Mouse (Mus musculus): Measurements from ENCODE around the gene Kdm2a. TPM values are rescaled to one million over a fixed set of nuclear protein-coding genes. Genes with fewer than 3 reads are reported as not detected.

The Kdm2a gene
- polyA plus RNA-seq (2016; fragmentation: Nextera tagmentation; extraction: Ambion mirVana): 47.7 and 50.4 TPM in 2 replicates

DNA sequence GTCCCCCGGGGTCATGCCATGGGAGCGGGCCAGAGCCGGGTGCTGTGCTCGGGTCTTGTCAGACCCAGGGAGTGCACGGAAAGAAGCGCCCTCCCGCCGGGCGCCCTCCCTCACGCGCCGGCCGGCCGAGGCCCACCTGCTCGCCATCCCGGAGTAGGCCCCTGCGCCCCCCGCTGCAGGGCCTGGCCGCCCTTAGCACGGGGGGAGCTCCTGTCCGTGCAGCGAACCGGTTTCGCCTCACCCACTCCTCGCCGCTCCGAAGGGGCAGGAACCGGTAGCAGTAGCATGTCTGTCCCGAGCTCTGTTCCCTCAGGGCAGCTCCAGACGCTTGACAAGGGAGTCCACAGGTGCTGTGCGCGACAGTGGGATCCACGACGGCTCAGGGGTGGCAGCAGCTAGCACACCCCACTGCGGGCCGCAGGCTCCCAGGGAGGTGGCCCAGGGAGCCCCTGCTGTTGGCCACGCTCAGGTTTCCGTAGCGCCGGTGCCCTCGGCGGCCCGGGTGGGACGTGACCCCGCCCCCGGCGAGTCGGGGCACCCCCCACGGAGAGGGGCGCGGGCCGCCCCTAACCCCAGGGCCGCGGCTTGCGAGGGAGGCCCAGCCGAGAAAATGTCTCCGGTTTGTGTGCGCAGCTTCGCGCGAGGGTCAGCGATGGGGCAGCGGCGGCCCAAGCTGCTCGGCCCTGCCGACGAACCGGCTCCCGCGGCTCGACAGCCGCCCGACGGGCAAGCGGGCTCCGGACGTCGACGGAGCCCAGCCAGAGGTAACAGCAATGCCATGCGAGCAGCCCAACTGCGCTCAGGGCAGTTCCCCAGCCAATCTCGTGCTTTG is at the start of gene Kdm2a:
Gene Kdm2a, minus strand, starts transcription at position 488 of the 832 bp plus-strand sequence.
- 1% methylated on average over 82 of the region's 82 CpGs for WGBS
- DNase-seq (ENCODE audit: low spot score): peak; percentile 56
- Histone ChIP-seq H3K4me1 (peaks cover 38% of the 10 kb centered on the region), H3K9me3 (replicated peaks) (peaks cover 3% of the 10 kb centered on the region; the same call in 1 of the 2 replicates), H3K36me3 (peaks cover 9% of the 10 kb centered on the region), H3K27ac (replicated peaks) (peak within 1 kb of the TSS; percentile 99), H3K4me3 (peak within 1 kb of the TSS; percentile 98), H3K27me3 (ENCODE audit: low read depth, poor library complexity, severe bottlenecking) (peaks cover 18% of the 10 kb centered on the region)

DNA sequence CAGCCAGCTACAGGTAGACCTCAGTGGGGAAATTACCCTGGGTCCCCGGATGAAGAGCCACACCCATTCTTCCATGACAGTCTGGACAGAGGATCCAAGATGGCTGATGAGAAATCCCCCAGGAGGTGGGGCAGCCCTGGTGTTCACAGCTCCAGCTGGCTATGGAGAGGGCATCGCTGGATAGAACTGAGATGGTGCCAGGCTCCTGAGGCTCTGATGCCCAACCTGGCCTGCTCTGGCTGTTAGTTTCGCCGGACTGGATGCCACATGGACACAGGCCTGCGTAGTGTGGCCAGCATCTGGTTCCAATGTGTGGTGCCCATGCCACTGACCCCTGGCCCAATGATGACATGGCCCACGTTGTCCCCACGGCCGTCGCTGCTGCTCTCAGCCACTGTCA is 49.4 kb upstream of the Kdm2a start:
- DNase-seq (ENCODE audit: low spot score): no peak
- H3K27ac ChIP-seq (replicated peaks): no peak overlapping the region
- WGBS: 88% methylated on average over 9 of the region's 9 CpGs
- no peaks in the 10 kb centered on the region for H3K9me3 ChIP-seq (replicated peaks)
- H3K4me3 ChIP-seq: no peak overlapping the region
- no peaks in the 10 kb centered on the region for H3K36me3 ChIP-seq
- H3K4me1 ChIP-seq: peaks cover 18% of the 10 kb centered on the region
- no peaks in the 10 kb centered on the region for H3K27me3 ChIP-seq (ENCODE audit: low read depth, poor library complexity, severe bottlenecking)

- no peaks in the 10 kb centered on the region for H3K27me3 ChIP-seq (ENCODE audit: low read depth, poor library complexity, severe bottlenecking)
- 86% methylated on average over 8 of the region's 8 CpGs for WGBS
- no peak for DNase-seq (ENCODE audit: low spot score)
- H3K4me3 ChIP-seq: no peak overlapping the region
- no peak overlapping the region for H3K27ac ChIP-seq (replicated peaks)
- no peaks in the 10 kb centered on the region for H3K36me3 ChIP-seq
- no peaks in the 10 kb centered on the region for H3K9me3 ChIP-seq (replicated peaks)
- peaks cover 18% of the 10 kb centered on the region for H3K4me1 ChIP-seq
These were observed 48.8 kb upstream of the Kdm2a start for GRCm38 (mm10) chr19:4446661-4447420.

DNA sequence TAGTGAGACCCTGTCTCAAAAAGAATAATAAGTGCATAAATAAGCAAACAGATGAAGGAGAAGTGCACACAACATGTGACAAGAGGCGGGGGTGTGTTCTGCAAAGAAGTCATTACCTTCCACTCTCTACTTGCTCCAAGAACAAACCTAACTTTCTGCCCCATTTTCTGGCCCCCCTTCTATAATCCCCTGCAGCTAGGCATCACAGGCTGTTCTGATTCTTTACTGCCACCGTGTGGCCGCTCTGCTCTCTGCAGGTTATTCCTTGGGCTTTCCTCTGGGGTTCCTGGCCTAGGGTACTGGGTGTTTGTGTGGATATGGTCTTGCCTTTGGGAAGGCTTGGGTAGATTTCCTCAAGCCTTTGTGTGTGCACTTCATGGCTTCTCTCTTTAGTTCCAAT is 44.3 kb upstream of the Kdm2a start:
- Histone ChIP-seq H3K4me3 (no peak overlapping the region), H3K4me1 (peaks cover 37% of the 10 kb centered on the region), H3K27me3 (ENCODE audit: low read depth, poor library complexity, severe bottlenecking) (peaks cover 36% of the 10 kb centered on the region), H3K27ac (replicated peaks) (no peak overlapping the region), H3K36me3 (no peaks in the 10 kb centered on the region), H3K9me3 (replicated peaks) (no peaks in the 10 kb centered on the region)
- peak; percentile 72 for DNase-seq (ENCODE audit: low spot score)
- 8% methylated on average over 3 of the region's 3 CpGs for WGBS

GRCm38 (mm10) chr19:4441621-4442161 is 43.6 kb upstream of the Kdm2a start:
- H3K36me3 ChIP-seq: no peaks in the 10 kb centered on the region
- no peak overlapping the region for H3K4me3 ChIP-seq
- peaks cover 36% of the 10 kb centered on the region for H3K27me3 ChIP-seq (ENCODE audit: low read depth, poor library complexity, severe bottlenecking)
- no peaks in the 10 kb centered on the region for H3K9me3 ChIP-seq (replicated peaks)
- H3K4me1 ChIP-seq: peaks cover 37% of the 10 kb centered on the region
- DNase-seq (ENCODE audit: low spot score): peak; percentile 34
- peak overlapping the region; percentile 33; the same call in 1 of the 2 replicates for H3K27ac ChIP-seq (replicated peaks)
- 52% methylated on average over 10 of the region's 10 CpGs for WGBS

DNA sequence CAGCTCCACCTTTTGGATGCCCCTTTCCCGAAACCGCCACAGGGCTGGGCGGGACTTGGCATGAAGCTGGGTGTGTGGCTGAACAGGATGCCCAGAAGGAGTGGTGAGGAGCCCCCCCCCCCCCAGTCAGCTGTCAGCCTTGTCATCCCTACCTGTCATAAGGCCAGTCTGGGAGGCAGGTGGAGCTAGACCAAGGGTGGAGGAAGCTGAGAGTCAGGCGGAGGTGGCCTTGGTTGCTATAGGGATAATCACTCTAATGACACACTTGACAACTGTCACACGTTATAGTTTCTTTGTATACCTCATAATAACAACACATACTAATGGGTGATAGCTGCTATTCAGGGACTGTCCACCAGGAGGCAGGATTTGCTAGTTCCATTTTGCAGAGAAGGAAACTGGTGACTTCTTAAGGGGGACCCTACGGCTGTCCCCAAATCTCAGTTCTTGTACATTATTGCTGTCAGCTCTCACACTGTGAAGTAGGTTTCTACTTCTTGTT is 43.1 kb upstream of the Kdm2a start:
- H3K9me3 ChIP-seq (replicated peaks): no peaks in the 10 kb centered on the region

GRCm38 (mm10) chr19:4440222-4440621 is 42.1 kb upstream of the Kdm2a start:
- whole genome bisulfite sequencing: 14% methylated on average over 8 of the region's 8 CpGs
- Histone ChIP-seq H3K4me3 (0 out of 2 replicates have a peak overlapping the region, but pooled peaks have one; percentile 74), H3K36me3 (no peaks in the 10 kb centered on the region), H3K4me1 (peaks cover 37% of the 10 kb centered on the region), H3K27ac (replicated peaks) (no peak overlapping the region), H3K9me3 (replicated peaks) (no peaks in the 10 kb centered on the region), H3K27me3 (ENCODE audit: low read depth, poor library complexity, severe bottlenecking) (peaks cover 36% of the 10 kb centered on the region)
- no peak for DNase-seq (ENCODE audit: low spot score)

More for the DNA sequence above, 43.1 kb upstream of the Kdm2a start:
- H3K36me3 ChIP-seq: no peaks in the 10 kb centered on the region
- H3K4me1 ChIP-seq: peaks cover 37% of the 10 kb centered on the region
- DNase-seq (ENCODE audit: low spot score): peak; percentile 69
- H3K4me3 ChIP-seq: no peak overlapping the region
- peaks cover 36% of the 10 kb centered on the region for H3K27me3 ChIP-seq (ENCODE audit: low read depth, poor library complexity, severe bottlenecking)
- 23% methylated on average over 6 of the region's 6 CpGs for WGBS
- H3K27ac ChIP-seq (replicated peaks): no peak overlapping the region; the same call in 1 of the 2 replicates

GRCm38 (mm10) chr19:4439161-4439801 is 41.2 kb upstream of the Kdm2a start, which contains the start of gene Rhod:
Gene Rhod, minus strand, starts transcription at chr19:4439432.
- peaks cover 36% of the 10 kb centered on the region for H3K27me3 ChIP-seq (ENCODE audit: low read depth, poor library complexity, severe bottlenecking)
- H3K4me3 ChIP-seq: peak within 1 kb of the TSS; percentile 74
- H3K36me3 ChIP-seq: no peaks in the 10 kb centered on the region
- no peaks in the 10 kb centered on the region for H3K9me3 ChIP-seq (replicated peaks)
- peak within 1 kb of the TSS; percentile 79 for H3K27ac ChIP-seq (replicated peaks)
- peaks cover 37% of the 10 kb centered on the region for H3K4me1 ChIP-seq
- WGBS: under 1% methylated on average over 51 of the region's 51 CpGs
- peak; percentile 52 for DNase-seq (ENCODE audit: low spot score)

GRCm38 (mm10) chr19:4438791-4439160 is 40.7 kb upstream of the Kdm2a start:
- no peaks in the 10 kb centered on the region for H3K9me3 ChIP-seq (replicated peaks)
- peak overlapping the region; percentile 79 for H3K27ac ChIP-seq (replicated peaks)
- 5% methylated on average over 8 of the region's 8 CpGs for WGBS
- H3K4me3 ChIP-seq: peak overlapping the region; percentile 74
- peaks cover 37% of the 10 kb centered on the region for H3K4me1 ChIP-seq
- no peak for DNase-seq (ENCODE audit: low spot score)
- H3K27me3 ChIP-seq (ENCODE audit: low read depth, poor library complexity, severe bottlenecking): peaks cover 36% of the 10 kb centered on the region
- H3K36me3 ChIP-seq: no peaks in the 10 kb centered on the region

- no peak for DNase-seq (ENCODE audit: low spot score)
- Histone ChIP-seq H3K27me3 (ENCODE audit: low read depth, poor library complexity, severe bottlenecking) (peaks cover 36% of the 10 kb centered on the region), H3K4me1 (peaks cover 37% of the 10 kb centered on the region), H3K9me3 (replicated peaks) (no peaks in the 10 kb centered on the region), H3K4me3 (0 out of 2 replicates have a peak overlapping the region, but pooled peaks have one; percentile 74), H3K27ac (replicated peaks) (no peak overlapping the region), H3K36me3 (no peaks in the 10 kb centered on the region)
- 76% methylated on average over 6 of the region's 6 CpGs for WGBS
These were observed 39.8 kb upstream of the Kdm2a start for GRCm38 (mm10) chr19:4437886-4438285.

- H3K4me3 ChIP-seq: no peak overlapping the region
- no peak overlapping the region for H3K27ac ChIP-seq (replicated peaks)
- no peaks in the 10 kb centered on the region for H3K9me3 ChIP-seq (replicated peaks)
- no peaks in the 10 kb centered on the region for H3K36me3 ChIP-seq
- no peak for DNase-seq (ENCODE audit: low spot score)
- peaks cover 36% of the 10 kb centered on the region for H3K27me3 ChIP-seq (ENCODE audit: low read depth, poor library complexity, severe bottlenecking)
- 93% methylated on average over 3 of the region's 3 CpGs for WGBS
- peaks cover 24% of the 10 kb centered on the region for H3K4me1 ChIP-seq
These were observed 38.2 kb upstream of the Kdm2a start for GRCm38 (mm10) chr19:4436254-4436653.

DNA sequence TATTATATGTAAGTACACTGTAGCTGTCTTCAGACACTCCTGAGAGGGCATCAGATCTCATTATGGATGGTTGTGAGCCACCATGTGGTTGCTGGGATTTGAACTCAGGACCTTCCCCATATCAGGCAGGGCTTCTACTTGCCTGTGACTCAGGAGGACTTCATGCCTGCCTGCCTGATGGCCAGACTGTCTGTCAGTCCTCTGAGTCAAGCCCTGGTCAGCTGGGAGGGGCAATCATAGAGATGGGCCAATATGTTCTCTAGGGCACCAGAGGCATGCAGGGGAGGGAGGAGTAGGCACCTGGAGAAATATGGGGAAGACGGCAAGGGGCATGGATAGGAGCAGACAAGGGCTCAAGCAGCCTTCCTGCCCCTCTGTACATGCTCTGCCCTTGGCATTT is 36.9 kb upstream of the Kdm2a start:
- Histone ChIP-seq H3K4me3 (no peak overlapping the region), H3K36me3 (no peaks in the 10 kb centered on the region), H3K27me3 (ENCODE audit: low read depth, poor library complexity, severe bottlenecking) (peaks cover 25% of the 10 kb centered on the region), H3K9me3 (replicated peaks) (no peaks in the 10 kb centered on the region), H3K4me1 (peaks cover 18% of the 10 kb centered on the region), H3K27ac (replicated peaks) (no peak overlapping the region)
- 88% methylated on average over 1 of the region's 1 CpGs for WGBS
- no peak for DNase-seq (ENCODE audit: low spot score)

Data from midbrain, embryonic 10.5 days (tissue).